Mouse (Mus musculus) left cerebral cortex, postnatal 25 days (tissue): ENCODE data around the gene Glmp. TPM values are rescaled to one million over a fixed set of nuclear protein-coding genes. Genes with fewer than 3 reads are reported as not detected.
"Not testable (repeated sequence)": the region's sequence is repeated elsewhere in the genome, so short reads cannot be mapped to it uniquely, and the experiment has no call there.

Experiments
- DNase-seq, 2 experiments: peaks; one replicate each; pipeline ENCODE4 v3.0.0; 2022; ENCODE audit warnings: low spot score in 2 of 2, mixed read lengths in 1 of 2
- intact Hi-C: fragments of 180-260 bp; cut with DNase I; formaldehyde crosslinking; loops from one replicate; pipeline ENCODE4 v1.15.1; 2025
- total RNA-seq, 2 experiments: library from RNA; stranded (reverse); gene quantifications; 2 replicates each; pipeline ENCODE4 v1.2.3; 2021

The Glmp gene
- total RNA-seq, 2 experiments from 2014 or later, result 91.0 to 91.4 TPM

- intact Hi-C loops, result no loop called here
- DNase-seq, result no peak
These were observed 10.1 kb downstream of the Glmp start for GRCm38 (mm10) chr3:88334902-88335435.

GRCm38 (mm10) chr3:88335436-88336053, 10.7 kb downstream of the Glmp start:
- peak in 1 of 2 experiments; percentile 14 for DNase-seq
- intact Hi-C loops, result loop anchor here (1.0 kb wide), 1 partner anchor 39 kb away; the partner anchor contains the start of gene Tsacc

GRCm38 (mm10) chr3:88336058-88337013, 11.5 kb downstream of the Glmp start, which contains the start of the genes Tmem79 and Smg5:
Tmem79 (minus strand) TSS chr3:88336148.
Smg5 (plus strand) TSS chr3:88336260.
- intact Hi-C loops, result loop anchor here (1.0 kb wide), 1 partner anchor 40 kb away; the partner anchor contains the start of gene Tsacc
- DNase-seq, result peak; percentile 97

- DNase-seq, result peak; percentile 40 to 70
- intact Hi-C loops, result no loop called here
These were observed 12.7 kb downstream of the Glmp start for GRCm38 (mm10) chr3:88337367-88338020.

- intact Hi-C loops, result no loop called here
These were observed 13.5 kb downstream of the Glmp start for GRCm38 (mm10) chr3:88338316-88338715.

GRCm38 (mm10) chr3:88339006-88339405, 14.2 kb downstream of the Glmp start:
- DNase-seq, result no peak
- intact Hi-C loops, result no loop called here

More at GRCm38 (mm10) chr3:88338316-88338715, 13.5 kb downstream of the Glmp start:
- DNase-seq, result no peak

GRCm38 (mm10) chr3:88350732-88351131, 25.9 kb downstream of the Glmp start:
- no peak for DNase-seq
- intact Hi-C loops, result no loop called here

- intact Hi-C loops, result no loop called here
- DNase-seq, result no peak
These were observed 28.1 kb downstream of the Glmp start for GRCm38 (mm10) chr3:88352907-88353306.

GRCm38 (mm10) chr3:88354396-88355165, 29.8 kb downstream of the Glmp start:
- DNase-seq, result peak in 1 of 2 experiments; percentile 33
- intact Hi-C loops, result no loop called here

GRCm38 (mm10) chr3:88359584-88359983, 34.8 kb downstream of the Glmp start:
- intact Hi-C loops, result no loop called here
- no peak for DNase-seq

- DNase-seq, result no peak
- intact Hi-C loops, result no loop called here
These were observed 35.2 kb downstream of the Glmp start for GRCm38 (mm10) chr3:88359989-88360388.

GRCm38 (mm10) chr3:88361096-88361495, 36.3 kb downstream of the Glmp start:
- no peak for DNase-seq
- intact Hi-C loops, result no loop called here

GRCm38 (mm10) chr3:88361612-88362313, 36.9 kb downstream of the Glmp start:
- DNase-seq, result peak in 1 of 2 experiments; percentile 36

GRCm38 (mm10) chr3:88363700-88364099, 38.9 kb downstream of the Glmp start:
- peak in 1 of 2 experiments; percentile 55 for DNase-seq
- intact Hi-C loops, result no loop called here

More at GRCm38 (mm10) chr3:88361612-88362313, 36.9 kb downstream of the Glmp start:
- intact Hi-C loops, result no loop called here

GRCm38 (mm10) chr3:88364337-88364736, 39.5 kb downstream of the Glmp start, which contains the start of gene Paqr6:
Paqr6 (plus strand) TSS chr3:88364584.
- no peak for DNase-seq
- intact Hi-C loops, result no loop called here

- peak in 1 of 2 experiments; percentile 33 for DNase-seq
- intact Hi-C loops, result no loop called here
These were observed 41.0 kb downstream of the Glmp start for GRCm38 (mm10) chr3:88365705-88366361.

GRCm38 (mm10) chr3:88366830-88367428, 42.1 kb downstream of the Glmp start:
- intact Hi-C loops, result not testable (repeated sequence)
- DNase-seq, result peak; percentile 57 to 84
